Mouse (Mus musculus) adrenal gland, postnatal 4 days (tissue): Measurements from ENCODE around the gene Engase. TPM values are rescaled to one million over a fixed set of nuclear protein-coding genes. Genes with fewer than 3 reads are reported as not detected.
A peak's percentile ranks its signal among the peaks of the same experiment; 100 is the strongest.

ENCODE experiments used
- DNase-seq, 2 experiments: peaks; one replicate each; pipeline ENCODE4 v3.0.0; 2021 to 2022; ENCODE audit warnings: low spot score in 2 of 2, mixed read lengths in 2 of 2
- total RNA-seq, 2 experiments: library from RNA; stranded (reverse); gene quantifications; 2 replicates each; pipeline ENCODE4 v1.2.3; 2021

The Engase gene
- total RNA-seq, 2 experiments from 2014 or later: 19.6 to 22.3 TPM

GRCm38 (mm10) chr11:118486881-118487772, 10.5 kb downstream of the Engase start:
- DNase-seq: no peak

- DNase-seq: no peak
Observed at GRCm38 (mm10) chr11:118488191-118488906, 11.7 kb downstream of the Engase start.

- DNase-seq: no peak
Observed at GRCm38 (mm10) chr11:118488907-118489270, 12.3 kb downstream of the Engase start.

- DNase-seq: peak; percentile 70 to 72
Observed at GRCm38 (mm10) chr11:118490566-118491218, 14.1 kb downstream of the Engase start.

GRCm38 (mm10) chr11:118491230-118491629, 14.6 kb downstream of the Engase start:
- DNase-seq: no peak

- DNase-seq: no peak
Observed at GRCm38 (mm10) chr11:118493458-118493857, 16.8 kb downstream of the Engase start.

- DNase-seq: no peak
Observed at GRCm38 (mm10) chr11:118494001-118494737, 17.5 kb downstream of the Engase start.

- DNase-seq: no peak
Observed at GRCm38 (mm10) chr11:118495065-118495464, 18.4 kb downstream of the Engase start.

GRCm38 (mm10) chr11:118496066-118496689, 19.5 kb downstream of the Engase start:
- no peak for DNase-seq

- DNase-seq: no peak
Observed at GRCm38 (mm10) chr11:118502990-118503389, 26.4 kb downstream of the Engase start.

GRCm38 (mm10) chr11:118503418-118504179, 27.0 kb downstream of the Engase start:
- no peak for DNase-seq

- DNase-seq: no peak
Observed at GRCm38 (mm10) chr11:118504180-118504454, 27.5 kb downstream of the Engase start.

- no peak for DNase-seq
Observed at GRCm38 (mm10) chr11:118507095-118507494, 30.5 kb downstream of the Engase start.

- peak; percentile 34 to 39 for DNase-seq
Observed at GRCm38 (mm10) chr11:118507904-118508303, 31.3 kb downstream of the Engase start.

GRCm38 (mm10) chr11:118508341-118508740, 31.7 kb downstream of the Engase start:
- no peak for DNase-seq

- peak in 1 of 2 experiments; percentile 26 for DNase-seq
Observed at GRCm38 (mm10) chr11:118511851-118512250, 35.2 kb downstream of the Engase start.

GRCm38 (mm10) chr11:118512257-118512910, 35.8 kb downstream of the Engase start:
- DNase-seq: no peak

GRCm38 (mm10) chr11:118517924-118518323, 41.3 kb downstream of the Engase start:
- no peak for DNase-seq

GRCm38 (mm10) chr11:118518743-118519142, 42.1 kb downstream of the Engase start:
- DNase-seq: no peak
